Mouse (Mus musculus): Measurements from ENCODE around the gene Acss2. TPM values are rescaled to one million over a fixed set of nuclear protein-coding genes. Genes with fewer than 3 reads are reported as not detected.

The Acss2 gene
- total RNA-seq, 4 experiments from 2014 or later: 30.9 to 37.7 (median 35.5) TPM

DNA sequence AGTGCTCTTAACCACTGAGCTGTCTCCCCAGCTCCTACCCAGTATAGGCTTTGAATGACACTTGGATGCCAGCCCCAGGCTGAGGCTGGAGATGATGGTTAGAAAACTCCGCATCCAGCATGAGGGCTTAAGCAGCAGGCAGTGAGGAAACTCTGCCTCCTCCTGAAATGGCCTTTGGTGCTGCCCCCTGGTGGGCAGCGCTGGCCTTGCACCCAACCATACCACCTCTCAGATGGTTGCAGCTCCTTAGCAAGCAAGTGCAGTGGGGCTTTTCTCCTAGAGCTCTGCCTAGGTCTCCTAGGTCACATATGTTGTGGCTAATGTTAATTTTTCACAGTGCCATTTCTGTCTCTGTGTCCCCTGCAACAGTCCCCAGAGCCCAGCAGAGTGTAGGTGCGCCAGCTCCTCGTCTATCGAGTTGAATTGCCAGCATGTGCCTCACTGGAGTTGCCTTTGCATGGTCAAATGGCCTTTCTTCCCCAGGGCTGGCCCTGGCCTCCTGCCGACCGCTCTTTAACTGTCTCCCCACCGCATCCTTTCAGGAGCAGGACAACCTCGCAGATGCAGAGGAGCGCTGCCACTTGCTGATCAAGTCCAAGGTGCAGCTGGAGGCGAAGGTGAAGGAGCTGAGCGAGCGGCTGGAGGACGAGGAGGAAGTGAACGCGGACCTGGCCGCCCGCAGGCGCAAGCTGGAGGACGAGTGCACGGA lies 109.4 kb downstream of the Acss2 start:
- DNase-seq (ENCODE audit: low spot score): peak; percentile 48

DNA sequence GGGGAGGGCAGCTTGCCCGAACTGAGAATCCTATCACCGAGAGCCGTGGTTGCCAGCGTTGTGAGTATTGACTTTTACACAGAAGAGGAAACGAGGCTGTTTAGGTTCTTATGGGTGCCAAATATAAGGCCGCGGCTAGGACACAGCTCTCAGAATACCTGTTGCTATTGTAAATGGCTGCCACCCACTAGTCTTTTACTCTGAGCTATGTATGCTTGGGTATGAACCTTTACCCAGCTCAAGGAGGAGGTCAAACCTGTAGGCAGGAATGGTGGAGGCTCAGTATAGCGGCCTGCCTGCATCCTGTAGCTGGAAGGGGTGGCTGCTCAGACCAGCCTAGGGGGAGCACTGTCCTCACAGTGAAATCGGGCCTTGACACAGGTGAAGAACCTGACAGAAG lies 110.4 kb downstream of the Acss2 start:
- no peak for DNase-seq (ENCODE audit: low spot score)

DNA sequence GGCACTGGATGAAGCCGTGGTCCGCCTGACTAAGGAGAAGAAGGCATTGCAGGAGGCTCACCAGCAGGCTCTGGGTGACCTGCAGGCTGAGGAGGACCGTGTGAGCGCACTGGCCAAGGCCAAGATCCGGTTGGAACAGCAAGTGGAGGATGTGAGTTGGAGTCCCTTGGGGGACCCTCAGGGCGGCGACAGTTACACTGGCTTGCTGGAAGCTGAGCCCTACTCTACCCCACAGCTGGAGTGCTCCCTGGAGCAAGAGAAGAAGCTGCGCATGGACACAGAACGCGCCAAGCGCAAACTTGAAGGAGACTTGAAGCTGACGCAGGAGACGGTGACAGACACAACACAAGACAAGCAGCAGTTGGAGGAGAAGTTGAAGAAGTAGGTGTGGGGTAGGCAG lies 110.8 kb downstream of the Acss2 start:
- DNase-seq (ENCODE audit: low spot score): no peak

DNA sequence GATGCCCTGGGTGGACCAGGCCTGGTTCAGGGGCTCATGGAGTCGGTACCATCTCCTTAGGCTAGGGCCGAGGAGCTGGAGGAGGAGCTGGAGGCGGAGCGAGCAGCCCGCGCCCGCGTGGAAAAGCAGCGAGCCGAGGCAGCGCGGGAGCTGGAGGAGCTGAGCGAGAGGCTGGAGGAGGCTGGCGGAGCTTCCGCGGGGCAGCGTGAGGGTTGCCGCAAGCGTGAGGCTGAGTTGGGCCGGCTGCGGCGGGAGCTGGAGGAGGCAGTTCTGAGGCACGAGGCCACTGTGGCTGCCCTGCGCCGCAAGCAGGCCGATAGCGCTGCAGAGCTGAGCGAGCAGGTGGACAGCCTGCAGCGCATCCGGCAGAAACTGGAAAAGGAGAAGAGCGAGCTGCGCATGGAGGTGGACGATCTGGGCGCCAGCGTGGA lies 111.5 kb downstream of the Acss2 start:
- DNase-seq (ENCODE audit: low spot score): no peak

DNA sequence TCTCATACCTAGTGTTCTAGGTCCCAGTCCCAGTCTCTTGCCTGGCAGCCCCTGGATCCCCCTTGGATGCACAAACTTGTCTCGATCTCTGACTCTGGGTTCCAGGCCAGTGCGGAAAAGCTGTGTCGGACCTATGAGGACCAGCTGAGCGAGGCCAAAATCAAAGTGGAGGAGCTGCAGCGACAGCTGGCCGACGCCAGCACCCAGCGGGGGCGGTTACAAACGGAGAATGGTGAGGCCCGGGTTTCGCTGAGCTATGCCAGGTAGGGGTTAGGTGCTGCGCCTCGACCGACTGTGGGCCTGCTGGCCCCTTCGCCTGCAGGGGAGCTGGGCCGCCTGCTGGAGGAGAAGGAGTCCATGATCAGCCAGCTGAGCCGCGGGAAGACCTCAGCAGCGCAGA lies 112.4 kb downstream of the Acss2 start:
- no peak for DNase-seq (ENCODE audit: low spot score)

DNA sequence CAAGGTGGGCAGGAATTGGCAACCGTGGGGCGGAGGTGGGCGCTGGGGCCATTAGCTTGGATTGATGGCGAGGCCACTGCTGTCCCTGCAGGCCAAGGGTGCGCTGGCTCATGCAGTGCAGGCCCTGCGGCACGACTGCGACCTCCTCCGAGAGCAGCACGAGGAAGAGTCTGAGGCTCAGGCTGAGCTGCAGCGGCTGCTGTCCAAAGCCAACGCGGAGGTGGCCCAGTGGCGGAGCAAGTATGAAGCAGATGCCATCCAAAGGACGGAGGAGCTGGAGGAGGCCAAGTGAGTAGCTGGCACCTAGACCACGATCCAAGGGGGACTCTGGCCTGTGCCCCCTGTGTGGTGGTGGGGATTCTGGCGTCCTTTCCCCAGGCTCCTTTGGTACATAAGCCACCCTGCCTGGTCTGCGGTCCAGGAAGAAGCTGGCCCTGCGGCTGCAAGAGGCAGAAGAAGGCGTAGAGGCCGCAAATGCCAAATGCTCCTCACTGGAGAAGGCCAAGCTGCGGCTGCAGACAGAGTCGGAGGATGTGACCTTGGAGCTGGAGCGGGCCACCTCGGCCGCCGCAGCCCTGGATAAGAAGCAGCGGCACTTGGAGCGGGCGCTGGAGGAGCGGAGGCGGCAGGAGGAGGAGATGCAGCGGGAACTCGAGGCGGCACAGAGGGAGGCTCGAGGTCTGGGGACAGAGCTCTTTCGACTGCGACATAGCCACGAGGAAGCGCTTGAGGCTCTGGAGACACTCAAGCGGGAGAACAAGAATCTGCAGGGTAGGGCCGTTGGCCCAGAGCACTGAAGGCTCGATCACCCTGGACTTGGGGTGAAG lies 113.1 kb downstream of the Acss2 start:
- no peak for DNase-seq (ENCODE audit: low spot score)

DNA sequence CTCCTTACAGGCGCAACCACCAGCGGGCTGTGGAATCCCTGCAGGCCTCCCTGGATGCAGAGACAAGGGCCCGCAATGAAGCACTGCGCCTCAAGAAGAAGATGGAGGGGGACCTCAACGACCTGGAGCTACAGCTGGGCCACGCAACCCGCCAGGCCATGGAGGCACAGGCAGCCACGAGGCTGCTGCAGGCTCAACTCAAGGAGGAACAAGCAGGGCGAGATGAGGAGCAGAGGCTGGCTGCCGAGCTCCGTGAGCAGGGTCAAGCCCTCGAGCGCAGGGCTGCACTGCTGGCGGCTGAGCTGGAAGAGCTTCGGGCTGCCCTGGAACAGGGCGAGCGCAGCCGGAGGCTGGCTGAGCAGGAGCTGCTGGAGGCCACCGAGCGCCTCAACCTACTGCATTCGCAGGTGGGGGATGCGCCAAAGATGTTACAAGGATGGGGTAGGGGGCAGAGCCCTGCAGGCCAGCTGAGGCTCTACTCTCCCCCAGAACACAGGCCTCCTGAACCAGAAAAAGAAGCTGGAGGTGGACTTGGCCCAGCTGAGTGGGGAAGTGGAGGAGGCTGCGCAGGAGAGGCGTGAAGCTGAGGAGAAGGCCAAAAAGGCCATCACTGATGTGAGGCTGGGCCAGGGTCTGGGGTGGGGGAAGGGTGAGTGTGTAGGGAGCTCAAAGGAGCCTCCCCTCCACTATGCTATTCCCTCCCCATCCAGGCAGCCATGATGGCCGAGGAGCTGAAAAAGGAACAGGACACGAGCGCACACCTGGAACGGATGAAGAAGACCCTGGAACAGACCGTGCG lies 114.6 kb downstream of the Acss2 start:
- no peak for DNase-seq (ENCODE audit: low spot score)

DNA sequence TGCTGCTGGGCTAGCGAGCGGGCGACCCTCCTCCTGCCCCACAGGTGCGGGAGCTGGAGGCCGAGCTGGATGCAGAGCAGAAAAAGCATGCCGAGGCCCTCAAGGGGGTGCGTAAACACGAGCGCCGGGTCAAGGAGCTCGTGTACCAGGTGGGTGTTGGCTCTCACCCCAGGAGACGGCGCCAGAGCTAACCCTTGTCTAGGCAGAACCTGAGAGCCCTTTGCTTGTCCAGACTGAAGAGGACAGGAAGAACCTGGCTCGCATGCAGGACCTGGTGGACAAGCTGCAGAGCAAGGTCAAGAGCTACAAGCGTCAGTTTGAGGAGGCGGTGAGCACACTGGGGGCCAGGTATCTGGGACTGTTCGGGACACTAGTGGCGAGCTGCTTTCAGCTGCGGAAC lies 115.4 kb downstream of the Acss2 start:
- no peak for DNase-seq (ENCODE audit: low spot score)

DNA sequence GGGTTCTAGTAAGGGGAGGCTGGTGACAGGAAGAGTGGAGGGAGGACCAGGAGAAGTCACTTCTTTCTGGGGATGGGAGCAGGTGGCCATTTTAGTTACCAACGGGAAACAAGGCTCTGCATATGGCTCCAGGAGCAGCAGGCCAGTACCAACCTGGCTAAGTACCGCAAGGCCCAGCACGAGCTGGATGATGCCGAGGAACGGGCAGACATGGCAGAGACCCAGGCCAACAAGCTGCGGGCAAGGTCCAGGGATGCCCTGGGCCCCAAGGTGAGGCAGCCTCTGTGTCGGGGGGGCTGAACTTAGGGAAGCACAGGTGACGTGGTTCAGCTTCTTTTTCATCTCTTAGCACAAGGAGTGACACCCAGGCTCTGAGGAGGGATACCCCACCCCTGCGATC lies 116.0 kb downstream of the Acss2 start:
- DNase-seq (ENCODE audit: low spot score): no peak

DNA sequence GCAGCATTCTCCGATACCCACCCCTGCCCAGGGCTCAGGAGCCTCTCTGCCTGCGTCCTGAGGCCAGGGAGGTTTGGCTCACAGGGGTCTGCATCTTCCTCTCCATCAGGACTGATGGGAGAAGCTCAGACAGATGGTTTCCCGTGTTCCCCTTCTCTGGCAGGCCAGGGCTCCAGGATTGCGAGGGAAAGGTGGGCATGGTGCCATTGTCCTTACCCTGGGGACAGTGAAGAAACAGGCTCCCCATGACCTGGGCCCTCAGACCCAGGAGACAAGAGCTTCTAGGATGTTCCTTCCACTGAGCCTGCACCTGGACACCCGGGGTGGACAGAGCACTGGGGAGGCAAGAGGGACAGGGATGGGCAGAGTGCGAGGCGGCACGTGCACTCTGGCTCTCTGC lies 116.8 kb downstream of the Acss2 start:
- no peak for DNase-seq (ENCODE audit: low spot score)

Small RNA genes within 50 kb of the gene (microRNA-seq; reads per million reads assigned to microRNA genes)
- 8,339 reads per million, percentile 94 among the genes with 10 or more reads in this experiment for gene Mir499

Other genes with a start within 250 kb of the Acss2 start
- gene Map1lc3a, start 241.7 kb upstream of the Acss2 start, total RNA-seq (2022): 100 to 1,000 TPM; 780 to 845 (median 813) TPM
- gene Pigu, start 160.5 kb upstream of the Acss2 start, total RNA-seq (2022): 10 to 100 TPM; 25.0 to 28.0 (median 26.5) TPM
- gene Trp53inp2, start 136.9 kb upstream of the Acss2 start, total RNA-seq (2022): 100 to 1,000 TPM; 452 to 522 (median 499) TPM
- gene Ncoa6, start 44.1 kb upstream of the Acss2 start, total RNA-seq (2022): 10 to 100 TPM; 19.3 to 25.9 (median 20.9) TPM
- gene Ggt7, start 289 bp downstream of the Acss2 start, total RNA-seq (2022): 1 to 10 TPM in 1 of 4 experiments, under 1 TPM in 3; 0.62 to 1.0 (median 0.85) TPM
- gene Gss, start 74.9 kb downstream of the Acss2 start, total RNA-seq (2022): 10 to 100 TPM; 14.2 to 15.6 (median 14.6) TPM
- 10 to 100 TPM; 21.9 to 55.5 (median 33.1) TPM for gene Myh7b, start 93.3 kb downstream of the Acss2 start, total RNA-seq (2022)
- 10 to 100 TPM; 85.4 to 95.8 (median 88.4) TPM for gene Trpc4ap, start 174.4 kb downstream of the Acss2 start, total RNA-seq (2022)
- 1 to 10 TPM; 5.7 to 7.8 (median 6.4) TPM for gene Edem2, start 211.5 kb downstream of the Acss2 start, total RNA-seq (2022)
- not detected for gene Gm17581, start 217.9 kb downstream of the Acss2 start, total RNA-seq (2022)
- 1 to 10 TPM; 1.9 to 2.8 (median 2.3) TPM for gene Procr, start 233.2 kb downstream of the Acss2 start, total RNA-seq (2022)